Mouse (Mus musculus): ENCODE data around the gene Jazf1. TPM values are rescaled to one million over a fixed set of nuclear protein-coding genes. Genes with fewer than 3 reads are reported as not detected.

The Jazf1 gene
- total and polyA plus RNA-seq, 3 experiments: 0.42 to 1.7 (median 0.75) TPM

GRCm38 (mm10) chr6:53006032-53006431 lies 62.4 kb downstream of the Jazf1 start:
- H3K27ac ChIP-seq (ENCODE audit: insufficient read depth, low read depth): no peak overlapping the region
- H3K36me3 ChIP-seq (replicated peaks in 1 of 2; ENCODE audit: control insufficient read depth in 1 of 2, insufficient read depth in 1 of 2, low read length in 1 of 2): no peaks in the 10 kb centered on the region
- no peaks in the 10 kb centered on the region for H3K79me2 ChIP-seq (replicated peaks; ENCODE audit: control insufficient read depth, extremely low read depth, insufficient read depth, poor library complexity, severe bottlenecking)
- H3K4me1 ChIP-seq (ENCODE audit: control insufficient read depth in 1 of 2, insufficient read depth in 2 of 2): no peaks in the 10 kb centered on the region
- dilution Hi-C loops (cut with MboI; ENCODE audit: extremely low pct_ligation_motif_present, extremely low pct_unique_long_range_greater_than_20kb, low sequenced_read_pairs): no loop called here
- H3K9me3 ChIP-seq (replicated peaks; ENCODE audit: low read length): no peaks in the 10 kb centered on the region
- no peak overlapping the region for H3K4me3 ChIP-seq (replicated peaks in 1 of 3; ENCODE audit: low read depth in 2 of 3, low read length in 2 of 3, poor library complexity in 1 of 3)
- H3K9ac ChIP-seq (ENCODE audit: insufficient read depth, low read depth): no peak overlapping the region
- no peak overlapping the region for H3K4me2 ChIP-seq (ENCODE audit: insufficient read depth, low read depth, poor library complexity, severe bottlenecking)
- no peaks in the 10 kb centered on the region for H3K27me3 ChIP-seq (replicated peaks)
- in situ Hi-C loops (cut with MboI; ENCODE audit: low pct_ligation_motif_present, low pct_unique_long_range_greater_than_20kb, low sequenced_read_pairs): no loop called here
- no peak for DNase-seq (ENCODE audit: extremely low read depth)
- no peak for TF ChIP-seq POLR2AphosphoS2 (IDR thresholded peaks at IDR 0.05; ENCODE audit: low read depth, low read length)
- TF ChIP-seq KAT2A (IDR thresholded peaks at IDR 0.05; ENCODE audit: insufficient replicate concordance, low read length): no peak
- no peak for TF ChIP-seq USF1 (IDR thresholded peaks at IDR 0.05; ENCODE audit: low read depth, low read length)
- no peak for TF ChIP-seq MAFK (IDR thresholded peaks at IDR 0.05; ENCODE audit: insufficient replicate concordance, low read length)
- no peak for TF ChIP-seq USF2 (conservative IDR thresholded peaks at IDR 0.05; ENCODE audit: low read depth, low read length)
- TF ChIP-seq GABPA (IDR thresholded peaks at IDR 0.05; ENCODE audit: insufficient replicate concordance, low read depth, low read length): no peak
- TF ChIP-seq SIN3A (IDR thresholded peaks at IDR 0.05; ENCODE audit: low read length): no peak
- no peak for TF ChIP-seq RAD21 (IDR thresholded peaks at IDR 0.05; ENCODE audit: low read depth, low read length)
- TF ChIP-seq SMC3 (IDR thresholded peaks at IDR 0.05; ENCODE audit: low read depth, low read length): no peak
- TF ChIP-seq ZKSCAN1 (IDR thresholded peaks at IDR 0.05; ENCODE audit: borderline replicate concordance, low read depth, low read length): no peak
- no peak for TF ChIP-seq RCOR1 (conservative IDR thresholded peaks at IDR 0.05; ENCODE audit: low read depth, low read length)
- TF ChIP-seq MYC (IDR thresholded peaks at IDR 0.05; ENCODE audit: low read depth, low read length): no peak
- no peak for TF ChIP-seq POLR2A (IDR thresholded peaks at IDR 0.05; ENCODE audit: low read depth, low read length)
- no peak for TF ChIP-seq E2F4 (IDR thresholded peaks at IDR 0.05; ENCODE audit: insufficient replicate concordance, low read depth, low read length)

GRCm38 (mm10) chr6:53005544-53005943 lies 62.9 kb downstream of the Jazf1 start:
- no peaks in the 10 kb centered on the region for H3K9me3 ChIP-seq (replicated peaks; ENCODE audit: low read length)
- DNase-seq (ENCODE audit: extremely low read depth): no peak
- no peaks in the 10 kb centered on the region for H3K4me1 ChIP-seq (ENCODE audit: control insufficient read depth in 1 of 2, insufficient read depth in 2 of 2)
- no peak overlapping the region for H3K9ac ChIP-seq (ENCODE audit: insufficient read depth, low read depth)
- no peaks in the 10 kb centered on the region for H3K36me3 ChIP-seq (replicated peaks in 1 of 2; ENCODE audit: control insufficient read depth in 1 of 2, insufficient read depth in 1 of 2, low read length in 1 of 2)
- no peaks in the 10 kb centered on the region for H3K79me2 ChIP-seq (replicated peaks; ENCODE audit: control insufficient read depth, extremely low read depth, insufficient read depth, poor library complexity, severe bottlenecking)
- H3K4me2 ChIP-seq (ENCODE audit: insufficient read depth, low read depth, poor library complexity, severe bottlenecking): no peak overlapping the region
- dilution Hi-C loops (cut with MboI; ENCODE audit: extremely low pct_ligation_motif_present, extremely low pct_unique_long_range_greater_than_20kb, low sequenced_read_pairs) (no loop called here), in situ Hi-C loops (cut with MboI; ENCODE audit: low pct_ligation_motif_present, low pct_unique_long_range_greater_than_20kb, low sequenced_read_pairs) (no loop called here)
- H3K27ac ChIP-seq (ENCODE audit: insufficient read depth, low read depth): no peak overlapping the region
- no peak overlapping the region for H3K4me3 ChIP-seq (replicated peaks in 1 of 3; ENCODE audit: low read depth in 2 of 3, low read length in 2 of 3, poor library complexity in 1 of 3)
- H3K27me3 ChIP-seq (replicated peaks): no peaks in the 10 kb centered on the region
- TF ChIP-seq HCFC1 (IDR thresholded peaks at IDR 0.05; ENCODE audit: low read depth, low read length) (no peak), KAT2A (IDR thresholded peaks at IDR 0.05; ENCODE audit: insufficient replicate concordance, low read length) (no peak), SIN3A (IDR thresholded peaks at IDR 0.05; ENCODE audit: low read length) (no peak), TBP (conservative IDR thresholded peaks at IDR 0.05; ENCODE audit: low read depth, low read length) (no peak), MXI1 (IDR thresholded peaks at IDR 0.05; ENCODE audit: low read depth, low read length) (no peak), RCOR1 (conservative IDR thresholded peaks at IDR 0.05; ENCODE audit: low read depth, low read length) (no peak), ZC3H11A (IDR thresholded peaks at IDR 0.05; ENCODE audit: low read depth, low read length) (no peak)
